Mouse (Mus musculus) spleen, adult 12 weeks (tissue): ENCODE results near the gene Zfp772.
A peak's percentile ranks its signal among the peaks of the same experiment; 100 is the strongest.
"Not testable (repeated sequence)": the region's sequence is repeated elsewhere in the genome, so short reads cannot be mapped to it uniquely, and the experiment has no call there.

ENCODE experiments used
- DNase-seq: peaks from one replicate; pipeline ENCODE4 v3.0.0; 2022; ENCODE audit warnings: low spot score

Gene Zfp772

GRCm38 (mm10) chr7:7209313-7210151 is at the start of gene Zfp772:
Gene Zfp772 (minus strand): TSS chr7:7209998.
- DNase-seq = peak; percentile 44

GRCm38 (mm10) chr7:7247228-7247627 is 37.4 kb upstream of the Zfp772 start, which contains the start of gene Vmn2r29:
Gene Vmn2r29 (minus strand): TSS chr7:7247328.
- not testable (repeated sequence) for DNase-seq

- DNase-seq = peak; percentile 45
Observed at GRCm38 (mm10) chr7:7188191-7188942, 21.4 kb downstream of the Zfp772 start.

- no peak for DNase-seq
Observed at GRCm38 (mm10) chr7:7187417-7188190, 22.2 kb downstream of the Zfp772 start.

GRCm38 (mm10) chr7:7185897-7186296 is 23.9 kb downstream of the Zfp772 start:
- no peak for DNase-seq

GRCm38 (mm10) chr7:7171227-7172147 is 38.3 kb downstream of the Zfp772 start, which contains the start of gene Zfp418:
Gene Zfp418 (plus strand): TSS chr7:7171330.
- DNase-seq = peak; percentile 10
